ENCODE assay signal across 22 mouse cellular contexts in the genomic region with DNA sequence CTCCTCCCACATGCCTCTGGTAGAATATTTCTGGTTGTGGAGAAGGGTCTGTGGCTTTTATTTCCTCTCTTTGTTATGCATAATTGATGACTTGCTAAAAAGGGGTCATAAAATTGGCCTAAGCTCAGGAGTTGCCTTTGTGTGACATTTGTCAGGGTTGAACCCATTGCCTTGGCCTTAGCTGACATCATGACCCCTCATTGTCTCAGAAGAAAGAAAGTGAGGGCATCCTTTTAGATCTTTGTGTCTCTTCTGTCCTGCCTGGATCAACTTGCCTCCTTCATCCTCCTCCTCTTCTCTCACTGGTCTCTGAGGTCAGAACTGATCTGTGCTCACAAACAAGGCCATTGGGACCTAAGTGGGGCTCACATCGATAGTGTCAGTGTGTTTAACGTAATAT.
"Had no signal": no experiment of that assay in that cellular context is flagged by ENCODE, and none has a peak within 500 bp of the region (broad histone marks: within the 10 kb centered on the region; RNA-seq: fewer than 3 reads in every experiment).

No protein-coding gene starts in this region.

- H3K27me3 ChIP-seq: heart, embryonic 13.5 days; heart, embryonic 15.5 days; hindbrain, embryonic 12.5 days; intestine, embryonic 15.5 days; liver, embryonic 12.5 days had no signal

- H3K36me3 ChIP-seq: heart, embryonic 13.5 days; heart, embryonic 15.5 days; hindbrain, embryonic 12.5 days; intestine, embryonic 15.5 days; limb, embryonic 10.5 days; limb, embryonic 12.5 days; liver, embryonic 12.5 days had no signal

- ATAC-seq: hindbrain, postnatal 0 days; intestine, embryonic 15.5 days; intestine, postnatal 0 days; liver, embryonic 12.5 days had no signal

- DNase-seq: gastrocnemius, postnatal 14 days; gastrocnemius, postnatal 36 days; heart, adult 18-20 months; kidney, adult 18-20 months; kidney, adult 8-10 months; kidney, postnatal 10 days; kidney, postnatal 25 days; kidney, postnatal 4 days had no signal

- H3K27ac ChIP-seq: heart, embryonic 13.5 days; heart, embryonic 15.5 days; hindbrain, embryonic 12.5 days; hindbrain, embryonic 14.5 days; hindbrain, postnatal 0 days; intestine, embryonic 15.5 days; layer of hippocampus, adult 2 months; left cerebral cortex, adult 2 months; limb, embryonic 10.5 days; limb, embryonic 12.5 days; liver, embryonic 12.5 days; liver, embryonic 14.5 days had no signal

- H3K9me3 ChIP-seq: heart, embryonic 13.5 days; heart, embryonic 15.5 days; hindbrain, embryonic 12.5 days; intestine, embryonic 15.5 days; limb, embryonic 10.5 days; limb, embryonic 12.5 days; liver, embryonic 12.5 days had no signal

- H3K4me1 ChIP-seq: heart, embryonic 13.5 days; heart, embryonic 15.5 days; hindbrain, embryonic 12.5 days; intestine, embryonic 15.5 days; limb, embryonic 10.5 days; limb, embryonic 12.5 days; liver, embryonic 12.5 days had no signal

- H3K9ac ChIP-seq: heart, embryonic 13.5 days; heart, embryonic 15.5 days; hindbrain, embryonic 12.5 days; hindbrain, embryonic 14.5 days; intestine, embryonic 15.5 days; limb, embryonic 12.5 days; liver, embryonic 12.5 days; liver, embryonic 14.5 days had no signal

- H3K4me3 ChIP-seq: heart, embryonic 13.5 days; heart, embryonic 15.5 days; hindbrain, embryonic 12.5 days; intestine, embryonic 15.5 days; layer of hippocampus, adult 2 months; left cerebral cortex, adult 2 months; limb, embryonic 10.5 days; limb, embryonic 12.5 days; liver, embryonic 12.5 days had no signal

- H3K4me2 ChIP-seq: heart, embryonic 11.5 days; heart, embryonic 13.5 days; heart, embryonic 15.5 days; hindbrain, embryonic 12.5 days; hindbrain, embryonic 14.5 days; intestine, embryonic 15.5 days; limb, embryonic 12.5 days; liver, embryonic 12.5 days had no signal
